Mouse (Mus musculus) embryo, embryonic 10.5 days (tissue): Measurements from ENCODE around the gene Nr1i2.
"Not testable (repeated sequence)": the region's sequence is repeated elsewhere in the genome, so short reads cannot be mapped to it uniquely, and the experiment has no call there.

Experiments used
- DNase-seq: peaks from one replicate; pipeline ENCODE4 v3.0.0-alpha.2; 2015; ENCODE audit warnings: low spot score

Gene Nr1i2

DNA sequence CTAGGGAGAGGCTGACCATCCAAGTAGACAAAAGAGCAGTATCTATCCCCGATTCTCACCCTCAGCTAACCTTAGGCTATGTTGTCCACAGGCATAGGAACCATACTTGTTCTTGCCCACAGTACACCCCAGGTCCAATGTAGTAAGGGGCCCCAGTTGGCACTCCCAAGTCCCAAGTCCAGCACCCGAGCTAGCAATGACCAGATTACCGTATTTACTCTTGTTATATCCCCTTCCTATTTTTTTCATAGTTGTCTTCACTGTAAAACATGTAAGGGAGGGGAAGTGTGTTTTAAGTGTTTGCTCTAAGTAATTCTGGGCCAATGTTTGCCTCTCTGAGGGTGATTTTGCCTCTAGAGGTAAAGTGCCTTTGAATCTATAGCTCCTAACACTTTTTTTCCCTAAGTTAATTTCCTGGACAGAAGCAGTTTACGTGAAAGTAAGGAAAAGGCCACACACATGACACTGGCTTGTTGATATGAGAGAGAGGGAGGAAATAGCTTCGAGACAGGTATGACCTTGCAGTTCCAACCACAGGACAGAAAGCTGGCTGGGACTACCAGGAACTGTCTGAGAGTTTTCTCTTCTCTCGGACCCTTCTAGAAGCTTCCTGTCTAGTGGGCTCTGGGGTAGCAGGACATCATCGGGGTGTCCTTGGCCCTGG lies at the start of gene Nr1i2:
Gene Nr1i2, minus strand, starts transcription at position 140 of the 664 bp plus-strand sequence.
- no peak for DNase-seq

DNA sequence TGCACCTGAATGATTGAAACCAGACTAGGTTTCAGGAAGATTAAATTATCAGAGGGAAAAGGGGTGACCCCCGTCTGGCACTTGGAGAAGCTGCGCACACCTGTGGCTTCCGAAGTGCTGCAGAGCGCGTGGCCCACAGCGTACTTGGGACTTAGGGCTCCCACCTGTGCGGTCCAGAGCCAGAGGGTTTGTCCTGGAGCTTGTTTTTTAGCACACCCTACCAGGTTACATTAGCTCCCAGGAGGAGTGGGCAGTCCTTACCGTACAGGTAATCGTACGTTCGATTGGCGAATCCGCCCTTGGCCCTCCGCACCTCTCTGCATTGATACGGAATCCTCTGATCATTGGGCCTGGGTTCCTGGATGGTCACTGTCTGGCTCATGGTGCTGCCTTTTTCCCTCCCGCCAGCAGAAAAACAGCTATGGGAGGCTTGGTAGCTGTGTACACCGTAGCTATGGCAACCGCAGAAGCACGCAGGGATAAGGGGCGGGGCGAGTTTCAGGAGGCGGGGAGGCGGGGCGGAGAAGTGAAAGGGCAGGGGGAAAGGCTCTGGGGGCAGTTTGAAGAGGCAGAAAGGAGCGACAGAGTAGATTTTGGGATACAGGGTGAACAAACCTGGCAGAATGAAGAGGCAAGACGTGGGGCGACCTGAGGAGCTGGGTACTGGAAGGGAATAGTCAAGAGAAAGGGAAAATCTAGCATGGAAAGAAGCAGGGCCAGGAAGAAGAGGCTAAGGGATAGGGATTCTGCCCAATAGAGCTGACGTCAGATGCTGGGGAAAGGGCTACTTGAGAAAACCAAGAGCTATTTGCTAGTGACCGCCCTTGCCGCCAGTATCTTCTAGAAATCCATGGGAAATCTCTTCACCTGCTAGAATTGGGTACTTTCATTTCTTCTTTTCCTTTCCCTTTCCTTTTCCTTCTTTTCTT lies 47.0 kb upstream of the Nr1i2 start, which contains the start of gene Maats1:
Gene Maats1, minus strand, starts transcription at position 748 of the 929 bp plus-strand sequence.
- DNase-seq, result peak; percentile 94

DNA sequence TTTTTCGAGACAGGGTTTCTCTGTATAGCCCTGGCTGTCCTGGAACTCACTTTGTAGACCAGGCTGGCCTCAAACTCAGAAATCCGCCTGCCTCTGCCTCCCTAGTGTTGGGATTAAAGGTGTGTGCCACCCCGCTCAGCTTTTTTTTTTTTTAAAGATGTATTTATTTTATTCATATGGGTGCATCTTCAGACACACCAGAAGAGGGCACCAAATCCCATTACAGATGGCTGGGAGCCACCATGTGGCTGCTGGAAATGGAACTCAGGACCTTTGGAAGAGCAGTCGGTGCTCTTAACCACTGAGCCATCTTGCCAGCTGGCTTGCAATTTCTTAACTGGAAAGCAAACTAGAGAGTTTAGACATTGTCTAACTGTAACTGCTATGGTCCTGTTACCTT lies 43.5 kb upstream of the Nr1i2 start:
- DNase-seq, result not testable (repeated sequence)

DNA sequence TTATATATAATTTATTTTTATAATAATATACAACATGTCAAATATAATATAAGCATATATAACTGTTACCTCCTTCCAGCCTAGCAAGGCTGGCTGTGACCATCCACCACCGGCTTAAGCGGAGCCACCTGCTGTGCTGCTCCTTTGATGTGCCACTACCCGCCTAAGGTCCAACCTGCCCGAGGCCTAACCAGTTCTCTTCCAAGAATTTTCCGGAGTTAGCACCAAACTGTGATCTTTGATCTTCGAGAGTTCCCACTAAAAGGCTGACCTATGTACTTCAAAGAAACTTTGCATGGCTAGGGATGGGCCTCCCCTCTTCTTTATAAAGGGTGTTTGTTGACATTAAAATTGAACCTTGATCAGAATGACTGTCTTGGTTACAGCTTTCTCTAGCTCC lies 39.8 kb upstream of the Nr1i2 start:
- DNase-seq, result no peak

DNA sequence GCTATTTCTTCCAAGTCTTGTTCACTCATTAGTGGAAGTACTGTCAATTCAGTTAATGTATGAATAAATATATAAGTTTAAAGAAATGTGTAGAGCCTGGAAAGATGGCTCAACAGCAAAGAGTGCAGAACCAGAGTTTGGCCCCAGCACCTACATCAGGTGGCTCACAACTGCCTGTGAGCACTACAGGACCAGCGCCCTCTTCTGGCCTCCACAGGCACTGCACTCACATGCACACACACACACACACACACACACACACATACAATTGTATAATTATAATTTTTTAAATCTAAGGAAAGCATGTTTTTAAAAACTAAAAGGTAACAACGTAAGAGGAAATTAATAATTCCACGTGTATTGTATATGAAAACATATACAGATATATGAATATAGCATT lies 34.7 kb upstream of the Nr1i2 start:
- no peak for DNase-seq

DNA sequence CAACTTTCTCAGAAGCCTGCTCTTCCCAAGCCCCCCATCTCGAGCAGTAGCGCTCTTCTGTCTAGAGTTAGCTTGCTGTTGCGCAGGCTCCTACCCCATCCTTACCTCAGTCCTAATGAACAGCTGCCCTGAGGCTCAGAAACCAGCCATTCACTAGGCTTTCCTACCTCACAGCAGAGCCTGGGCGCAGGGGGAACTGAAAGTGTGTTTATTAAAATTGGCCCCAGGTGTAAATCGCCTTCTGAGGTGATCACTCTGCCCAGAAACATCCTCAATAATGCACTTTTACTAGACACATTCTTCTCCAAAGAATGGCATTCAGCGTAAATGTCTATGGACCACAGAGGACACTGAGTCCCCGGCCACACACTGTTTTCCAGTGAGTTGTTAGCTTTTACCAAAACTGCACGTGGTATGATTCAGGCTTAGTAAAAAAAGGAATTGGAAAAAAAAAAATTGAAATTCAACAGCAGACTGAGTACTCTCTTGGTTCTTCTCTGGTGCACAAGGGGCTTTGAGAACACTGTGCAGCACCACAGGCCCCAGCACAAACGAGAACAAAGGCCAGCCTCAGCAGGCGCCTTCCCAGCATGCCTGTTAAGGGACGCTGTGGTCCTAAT lies 32.3 kb upstream of the Nr1i2 start:
- DNase-seq, result no peak

DNA sequence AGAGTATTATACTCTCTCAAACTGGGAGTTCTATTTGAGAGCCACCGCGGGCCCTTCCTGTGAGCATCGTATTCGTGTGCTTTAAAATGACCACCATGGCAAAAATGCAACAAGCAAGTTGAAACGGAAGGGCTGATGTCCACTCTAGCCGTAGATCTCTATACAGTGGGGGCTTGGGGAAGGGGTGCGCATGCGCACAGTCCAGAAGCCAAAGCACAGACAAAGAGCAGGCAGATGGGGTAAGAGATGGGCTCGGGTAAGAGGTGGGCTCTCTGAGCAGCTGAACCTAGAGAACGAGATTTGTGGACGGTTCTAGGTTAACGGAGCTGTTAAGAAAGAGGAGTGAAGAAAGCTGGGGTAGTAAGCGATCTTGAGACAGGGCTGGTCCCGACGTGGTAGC lies 29.7 kb upstream of the Nr1i2 start:
- no peak for DNase-seq

DNA sequence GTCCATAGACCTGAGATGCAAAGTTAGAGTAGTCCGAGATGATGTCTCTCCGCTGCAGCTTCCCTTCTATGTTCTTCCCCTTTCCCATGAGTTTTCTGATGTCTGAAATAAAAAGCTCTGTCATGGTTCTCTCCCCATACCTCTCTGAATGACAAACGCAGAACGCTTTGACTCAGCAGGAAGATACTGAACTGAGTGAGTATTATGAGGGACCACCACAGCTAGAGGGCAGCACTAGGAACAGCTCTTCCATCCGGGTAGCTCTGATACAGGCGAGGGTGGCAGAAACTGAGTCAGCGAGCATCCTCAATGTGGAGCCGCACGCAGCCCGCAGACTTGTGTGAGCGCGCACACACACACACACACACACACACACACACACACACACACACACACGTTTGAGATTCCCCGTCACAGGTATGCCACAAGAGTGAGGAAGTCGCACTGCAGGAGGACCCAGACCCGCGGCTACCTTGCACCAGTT lies 26.9 kb upstream of the Nr1i2 start:
- DNase-seq, result peak; percentile 82

DNA sequence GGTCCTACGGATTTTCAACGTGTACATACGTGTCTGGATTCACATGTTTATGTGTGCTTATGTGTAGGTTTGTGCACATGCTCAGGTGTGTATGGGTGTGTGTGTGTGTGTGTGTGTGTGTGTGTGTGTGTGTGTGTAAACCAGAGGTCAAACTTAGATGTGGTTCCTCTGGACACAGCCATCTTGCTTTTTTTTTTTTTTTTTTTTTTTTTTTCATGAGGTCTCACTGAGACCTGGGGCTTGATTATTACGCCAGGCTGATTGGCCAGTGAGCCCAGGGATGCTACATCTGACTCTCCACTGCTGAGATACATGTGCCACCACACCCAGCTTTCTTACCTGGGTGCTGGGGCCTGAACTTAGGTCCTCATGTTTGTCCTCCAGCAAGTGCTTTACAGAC lies 24.5 kb upstream of the Nr1i2 start:
- DNase-seq, result no peak

DNA sequence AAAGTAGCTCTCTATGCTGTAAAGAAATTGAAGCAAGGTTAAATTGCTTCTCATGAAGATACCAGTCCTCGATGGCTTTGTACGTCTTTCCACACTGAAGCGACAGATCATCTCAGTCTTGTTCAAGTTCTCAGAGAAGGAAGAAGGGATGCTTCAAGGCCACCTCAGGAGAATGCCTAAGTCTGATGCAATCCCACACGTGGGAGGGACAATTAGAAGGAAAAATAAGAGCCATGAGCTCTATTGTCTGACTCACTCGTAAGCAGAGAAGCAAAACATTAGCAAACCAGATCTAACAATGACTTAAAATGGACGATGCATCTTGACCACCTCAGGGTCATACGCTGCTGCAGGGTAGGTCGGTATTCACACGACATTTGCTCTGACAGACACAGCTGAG lies 23.9 kb upstream of the Nr1i2 start:
- DNase-seq, result no peak

DNA sequence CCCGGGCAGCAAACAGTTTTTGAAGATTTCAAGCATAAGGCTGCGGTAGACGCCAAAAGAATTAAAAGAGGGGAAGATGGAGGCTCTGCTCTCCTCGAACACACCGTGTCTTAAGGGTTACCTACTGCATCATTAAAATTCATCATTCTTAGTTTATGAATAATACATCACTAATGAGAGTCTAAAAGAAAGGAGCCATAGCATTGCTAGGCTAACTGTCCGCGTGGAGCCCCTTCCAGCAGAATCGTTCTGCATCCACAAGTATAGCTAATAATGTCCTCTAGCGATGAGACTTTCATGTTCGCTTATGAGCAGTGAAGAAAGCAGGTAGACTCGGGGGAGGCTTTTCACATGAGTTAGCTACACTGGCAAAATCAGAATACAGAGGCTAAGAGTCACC lies 13.6 kb upstream of the Nr1i2 start:
- no peak for DNase-seq

DNA sequence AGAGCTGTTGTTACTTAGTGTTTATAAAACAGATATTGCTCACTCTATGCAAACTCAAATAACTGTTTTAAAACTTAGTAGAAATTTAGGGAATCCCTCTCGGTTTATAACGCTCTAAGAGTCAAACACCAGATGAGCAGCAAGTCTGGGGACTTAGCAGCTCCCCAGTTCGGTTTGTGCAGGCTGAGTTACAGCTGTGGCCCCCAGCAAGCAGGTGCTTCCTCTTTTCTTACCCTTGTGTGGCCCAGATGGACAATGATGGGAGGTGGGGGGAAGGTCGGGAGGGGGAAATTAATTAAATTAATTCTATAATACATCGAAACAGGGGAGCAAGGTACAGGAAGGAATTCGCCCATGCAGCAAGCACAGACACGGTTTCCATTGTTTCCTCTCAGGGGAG lies 13.0 kb upstream of the Nr1i2 start:
- no peak for DNase-seq

DNA sequence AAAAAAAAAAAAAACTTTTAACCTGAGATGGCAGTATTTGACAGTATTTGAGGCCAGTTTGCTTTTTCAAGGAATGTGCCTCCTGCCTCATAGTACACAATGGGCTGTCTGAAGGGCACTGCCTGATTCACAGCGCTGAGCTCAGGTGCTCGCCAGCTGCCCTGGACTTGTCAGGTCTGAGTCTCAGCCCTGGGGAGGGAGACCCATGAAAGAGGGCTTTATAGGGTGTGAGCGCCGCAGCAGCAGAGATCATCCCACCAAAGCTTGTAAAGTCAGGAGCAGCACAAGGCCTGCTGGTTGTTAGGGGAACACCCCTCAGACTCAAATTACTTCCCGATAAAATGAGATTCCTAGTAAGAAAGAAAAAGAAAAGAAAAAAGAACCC lies 12.6 kb upstream of the Nr1i2 start:
- DNase-seq, result no peak

DNA sequence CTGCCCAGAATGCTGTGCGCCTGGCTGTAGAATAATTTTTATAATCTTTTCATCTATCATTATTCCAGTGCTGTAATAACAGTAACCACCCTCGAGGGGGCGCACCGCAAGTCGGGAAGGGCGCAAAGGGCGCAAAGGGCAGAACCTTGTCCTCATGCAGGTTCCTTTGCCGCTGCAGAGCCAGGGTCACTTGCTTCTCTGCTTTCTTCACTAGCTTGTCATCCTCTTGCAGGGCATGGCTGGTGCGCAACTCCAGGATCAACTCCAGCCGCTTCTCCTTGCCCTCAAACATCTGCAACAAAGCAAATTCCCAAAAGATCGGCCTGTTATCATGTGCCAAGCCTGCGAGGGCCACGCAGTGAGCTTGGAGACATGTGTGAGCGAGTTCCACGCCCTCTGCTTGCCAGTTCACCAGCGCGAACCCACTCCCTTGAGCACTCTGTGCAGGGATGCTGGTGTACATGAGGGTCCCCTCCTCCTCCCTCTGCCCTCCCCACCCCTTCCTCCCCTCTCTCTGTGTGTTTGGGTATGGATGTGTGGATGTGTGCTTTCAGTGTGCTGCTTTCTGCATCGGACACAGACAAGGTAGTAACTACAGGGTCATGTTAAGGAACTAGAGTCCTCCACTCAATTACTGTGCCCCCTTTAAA lies 12.1 kb upstream of the Nr1i2 start:
- no peak for DNase-seq

DNA sequence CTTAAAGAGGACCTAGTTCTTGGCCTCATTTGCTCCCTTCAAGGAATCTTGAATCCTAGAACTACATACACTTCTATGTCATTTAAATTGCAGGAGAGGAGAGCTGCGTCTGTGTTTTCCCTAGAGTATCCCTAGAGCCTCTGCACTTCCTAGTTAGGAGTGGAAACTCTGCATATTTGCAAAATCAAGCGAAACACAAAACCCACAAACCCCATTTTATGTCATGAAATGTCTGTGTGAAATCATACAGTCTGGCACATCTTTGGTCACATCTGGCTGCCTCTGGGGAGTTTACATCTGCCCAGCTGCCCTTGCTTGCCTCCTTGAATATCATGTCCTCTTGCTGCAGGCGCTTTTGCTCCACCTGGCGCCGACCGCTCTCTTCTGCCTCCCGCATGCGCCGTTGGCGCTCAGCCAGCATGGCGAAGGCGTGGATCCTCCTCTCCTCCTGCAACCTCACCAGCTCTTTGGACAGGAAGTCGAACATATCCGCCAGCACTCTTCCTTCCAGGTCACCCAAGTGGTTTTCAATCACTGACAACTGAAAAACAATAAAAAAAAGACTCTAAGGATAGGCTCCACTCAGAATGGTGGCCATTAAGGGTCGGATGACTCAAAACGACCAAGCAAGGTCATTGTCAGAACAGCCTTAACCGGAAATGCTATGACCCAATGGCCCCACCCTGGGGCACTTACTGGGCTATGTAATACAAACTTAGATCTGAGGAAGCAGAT lies 10.0 kb upstream of the Nr1i2 start:
- DNase-seq, result no peak

DNA sequence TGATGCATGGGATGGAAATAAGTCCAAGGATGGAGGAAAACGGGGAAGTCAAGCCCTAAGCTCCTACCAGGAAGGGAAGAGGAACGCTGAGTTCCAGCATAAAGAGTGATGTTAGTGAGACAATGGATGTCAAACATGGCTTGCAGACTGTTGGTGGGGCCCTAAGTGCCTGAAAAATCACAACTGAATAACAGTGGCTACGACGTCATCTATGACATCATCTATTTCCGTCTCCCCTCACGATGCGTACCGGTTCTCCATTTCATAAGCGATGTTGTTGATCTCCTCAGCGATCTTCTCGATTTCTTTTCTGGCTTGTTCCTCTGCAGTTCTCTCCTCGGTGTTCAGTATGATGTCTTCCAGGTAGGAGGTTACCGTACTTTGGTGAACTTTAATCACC lies 7.7 kb upstream of the Nr1i2 start:
- DNase-seq, result no peak

DNA sequence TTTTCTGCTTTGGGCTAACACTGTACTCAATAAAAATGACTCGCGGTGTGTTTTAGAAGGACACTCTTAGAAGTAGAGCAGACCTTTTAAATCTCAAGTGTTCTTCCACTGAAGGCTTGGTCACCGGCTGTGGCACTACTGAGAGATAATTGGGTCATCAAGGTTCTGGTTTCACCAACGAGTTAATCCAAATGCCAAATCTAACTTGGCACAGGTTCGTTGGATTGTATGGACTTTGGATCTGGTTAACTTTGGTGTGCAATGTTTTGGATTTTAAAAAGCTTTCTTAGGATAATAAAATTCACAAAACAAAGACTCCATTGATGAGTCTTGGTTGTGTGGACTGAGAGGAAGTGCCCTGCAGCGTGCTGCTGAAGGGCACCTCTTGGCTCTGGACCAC lies 3.8 kb upstream of the Nr1i2 start:
- DNase-seq, result no peak

DNA sequence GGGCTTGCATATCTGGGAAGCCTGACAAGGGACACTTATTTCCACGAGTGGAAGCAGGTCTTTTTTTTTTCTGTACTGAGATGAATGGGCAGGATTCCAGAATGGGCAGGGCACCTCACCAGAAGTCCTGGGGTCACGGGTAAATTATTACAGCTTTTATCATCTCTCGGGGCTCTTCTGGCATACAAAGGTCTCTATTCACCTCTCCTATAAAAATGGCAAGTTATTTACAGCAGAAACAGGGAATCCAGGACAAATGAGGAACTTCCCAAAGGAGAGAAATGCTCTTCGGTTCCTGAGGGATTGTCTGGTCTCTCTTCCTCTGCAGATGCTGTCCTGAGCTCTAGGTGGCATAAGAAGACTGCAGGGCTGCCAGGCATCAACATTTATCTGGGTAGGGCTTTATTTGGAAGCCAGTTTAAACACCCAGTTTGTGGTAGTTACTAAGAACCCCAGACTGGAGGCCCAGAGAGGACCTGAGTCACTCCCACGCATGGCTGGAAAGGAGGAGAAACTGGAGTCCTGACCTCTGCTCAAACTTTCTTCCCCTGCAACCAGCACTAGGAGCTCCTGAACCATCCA lies 816 bp upstream of the Nr1i2 start:
- no peak for DNase-seq

DNA sequence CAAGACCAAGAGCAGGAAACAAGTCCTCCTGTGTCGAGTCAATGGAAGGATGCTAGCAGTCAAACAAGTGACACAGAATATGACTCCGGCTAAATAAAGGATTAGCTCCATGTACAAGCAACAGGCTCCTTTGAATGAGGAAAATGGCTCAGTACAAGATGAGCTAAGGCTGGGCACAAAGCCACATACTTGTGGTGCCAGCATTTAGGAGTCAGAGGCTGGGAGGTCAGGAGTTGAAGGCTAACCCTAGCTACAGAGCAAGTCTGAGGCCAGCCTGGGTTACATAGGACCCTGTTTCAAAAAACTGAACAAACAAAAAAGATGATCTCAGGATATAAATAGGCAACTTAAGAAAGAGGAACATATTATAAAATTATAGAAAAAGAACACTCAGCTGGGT lies 4.5 kb downstream of the Nr1i2 start:
- no peak for DNase-seq

DNA sequence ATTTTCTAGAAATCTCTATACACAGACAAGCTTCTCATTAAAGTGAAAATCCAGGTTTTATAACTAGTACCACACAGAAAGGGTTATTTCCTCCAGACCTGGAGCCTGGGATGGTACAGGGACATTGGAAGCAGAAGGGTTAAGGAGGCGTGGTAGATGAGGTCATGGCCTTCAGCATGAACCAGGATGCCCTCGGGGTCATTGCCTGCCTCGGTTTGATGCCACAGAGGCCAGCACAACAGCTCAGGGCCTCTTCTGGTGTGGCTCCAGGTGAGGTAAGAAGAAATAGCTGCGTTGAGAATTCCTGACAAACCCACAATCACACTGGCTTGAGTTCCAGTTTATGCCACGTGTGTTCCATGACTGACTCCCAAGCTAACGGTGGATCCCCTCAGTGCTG lies 5.8 kb downstream of the Nr1i2 start:
- DNase-seq, result peak; percentile 51

DNA sequence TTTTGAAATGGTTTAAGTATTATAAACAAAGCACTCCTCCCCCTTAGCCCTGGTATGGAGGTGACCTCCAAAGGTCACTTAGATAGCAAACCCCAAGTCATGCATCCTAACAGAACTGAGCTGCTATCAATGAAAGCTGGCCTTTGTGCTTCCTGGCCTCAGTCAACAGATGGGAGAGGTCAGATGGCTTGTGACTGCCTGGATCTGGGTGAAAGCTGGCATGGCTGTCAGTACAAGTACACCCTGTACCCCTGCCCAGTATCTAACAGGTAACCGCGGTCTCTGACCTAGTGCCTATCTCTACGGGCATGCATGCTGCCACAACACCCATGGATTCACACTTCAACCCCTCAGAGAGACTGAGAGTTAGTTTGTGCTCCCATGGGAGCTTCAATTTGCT lies 6.9 kb downstream of the Nr1i2 start:
- no peak for DNase-seq
